Mouse (Mus musculus): ENCODE measurements at regions not wholly inside any gene's neighbourhood (a gene's known extent, or its start where the extent isn't known, plus 50 kb on each side); places are given as distances from the start of the nearest gene placed in this dataset.

GRCm38 (mm10) chr15:74461935-74462334 is 174.2 kb downstream of the Mroh4 start:
- no peak for DNase-seq

- no peak for DNase-seq
Observed at GRCm38 (mm10) chr15:74459345-74459975, 176.7 kb downstream of the Mroh4 start.

- DNase-seq, result no peak
Observed at GRCm38 (mm10) chr15:74458940-74459339, 177.2 kb downstream of the Mroh4 start.

- no peak for DNase-seq
Observed at GRCm38 (mm10) chr15:74457965-74458364, 178.2 kb downstream of the Mroh4 start.

GRCm38 (mm10) chr15:74456675-74457040 is 179.5 kb downstream of the Mroh4 start:
- no peak for DNase-seq

- no peak for DNase-seq
Observed at GRCm38 (mm10) chr15:74455921-74456674, 180.1 kb downstream of the Mroh4 start.

GRCm38 (mm10) chr15:74454543-74454942 is 181.6 kb downstream of the Mroh4 start:
- no peak for DNase-seq

- DNase-seq, result no peak
Observed at GRCm38 (mm10) chr15:74453810-74454209, 182.3 kb downstream of the Mroh4 start.

GRCm38 (mm10) chr15:74452426-74452825 is 183.7 kb downstream of the Mroh4 start:
- no peak for DNase-seq

- no peak for DNase-seq
Observed at GRCm38 (mm10) chr15:74441889-74442288, 194.3 kb downstream of the Mroh4 start.

GRCm38 (mm10) chr15:74426989-74427388 is 209.2 kb downstream of the Mroh4 start:
- DNase-seq, result no peak

- DNase-seq, result no peak
Observed at GRCm38 (mm10) chr15:74423001-74423400, 213.2 kb downstream of the Mroh4 start.

GRCm38 (mm10) chr15:74420550-74420949 is 215.6 kb downstream of the Mroh4 start:
- no peak for DNase-seq

GRCm38 (mm10) chr15:74418635-74419034 is 217.5 kb downstream of the Mroh4 start:
- no peak for DNase-seq

GRCm38 (mm10) chr15:74413217-74413616 is 222.9 kb downstream of the Mroh4 start:
- no peak for DNase-seq

- no peak for DNase-seq
Observed at GRCm38 (mm10) chr15:74412261-74412660, 223.9 kb downstream of the Mroh4 start.

- DNase-seq, result peak; percentile 5
Observed at GRCm38 (mm10) chr15:74411097-74411496, 225.1 kb downstream of the Mroh4 start.

GRCm38 (mm10) chr15:74404866-74405265 is 231.3 kb downstream of the Mroh4 start:
- no peak for DNase-seq

GRCm38 (mm10) chr15:74401275-74401674 is 234.9 kb downstream of the Mroh4 start:
- no peak for DNase-seq

- DNase-seq, result no peak
Observed at GRCm38 (mm10) chr15:74396029-74396428, 240.1 kb downstream of the Mroh4 start.

GRCm38 (mm10) chr15:74387533-74387932 is 248.6 kb downstream of the Mroh4 start:
- no peak for DNase-seq

GRCm38 (mm10) chr15:74382556-74382955 is 253.6 kb downstream of the Mroh4 start:
- peak; percentile 13 for DNase-seq

GRCm38 (mm10) chr15:74379366-74379765 is 256.8 kb downstream of the Mroh4 start:
- DNase-seq, result no peak

- DNase-seq, result no peak
Observed at GRCm38 (mm10) chr15:74369461-74369860, 266.7 kb downstream of the Mroh4 start.

- no peak for DNase-seq
Observed at GRCm38 (mm10) chr15:74347911-74348310, 288.2 kb downstream of the Mroh4 start.

Measured in lung, postnatal 36 days (tissue).